In genomic region chr14:45455651-45456501, GRCm38 (mm10) we compare ENCODE assay signal across 12 mouse cellular contexts. TPM values are rescaled to one million over a fixed set of nuclear protein-coding genes. Genes with fewer than 3 reads are reported as not detected.
DNase-seq lines count a peak whose midpoint lies in the region; ATAC-seq and TF ChIP-seq lines count a peak whose summit lies in the region.
"Had no signal": no experiment of that assay in that cellular context is flagged by ENCODE, and none has a peak within 500 bp of the region (broad histone marks: within the 10 kb centered on the region; RNA-seq: fewer than 3 reads in every experiment).

No protein-coding gene starts in this region.

- H3K27ac ChIP-seq in hindbrain, postnatal 0 days: peak overlapping the region; percentile 60; the same call in 1 of the 2 replicates
- H3K27ac ChIP-seq: embryonic facial prominence, embryonic 13.5 days; macrophage had no signal

- ATAC-seq in hindbrain, postnatal 0 days: 0 out of 2 replicates have a peak, but pooled peaks have one; percentile 28

- TF ChIP-seq CTCF in hindbrain, postnatal 0 days (IDR thresholded peaks at IDR 0.05; ENCODE audit: low read depth): no peak

- H3K4me1 ChIP-seq in hindbrain, postnatal 0 days (ENCODE audit: insufficient read depth, low read length): peaks cover 7% of the 10 kb centered on the region; the same call in 1 of the 2 replicates

- DNase-seq in heart, adult 11 months: peak; percentile 93
- DNase-seq in heart, postnatal 4 days: no peak
- peak; percentile 43 for DNase-seq in retina, postnatal 1 day
- no peak for DNase-seq in retina, embryonic 14.5 days (ENCODE audit: low spot score)
- DNase-seq in hindbrain, postnatal 0 days (ENCODE audit: low spot score): no peak
- no peak for DNase-seq in urinary bladder, postnatal 4 days (ENCODE audit: low spot score in 2 of 2)
- DNase-seq in adrenal gland, adult 8-10 months: no peak
- DNase-seq in right cerebral cortex, postnatal 14 days: no peak
- DNase-seq: adrenal gland, postnatal 25 days; kidney, adult 11 months had no signal

- no peak overlapping the region for H3K9ac ChIP-seq in hindbrain, postnatal 0 days (replicated peaks; ENCODE audit: low read length)
- H3K9ac ChIP-seq: embryonic facial prominence, embryonic 13.5 days had no signal

- H3K36me3 ChIP-seq in hindbrain, postnatal 0 days (ENCODE audit: insufficient read depth, low read length): peaks cover 9% of the 10 kb centered on the region

- H3K4me3 ChIP-seq in hindbrain, postnatal 0 days (ENCODE audit: low read length): no peak overlapping the region
- H3K4me3 ChIP-seq: embryonic facial prominence, embryonic 13.5 days had no signal

- no peak overlapping the region for H3K4me2 ChIP-seq in hindbrain, postnatal 0 days (ENCODE audit: low read depth, low read length)
- H3K4me2 ChIP-seq: embryonic facial prominence, embryonic 13.5 days had no signal

- H3K9me3 ChIP-seq in hindbrain, postnatal 0 days (ENCODE audit: low read length): no peaks in the 10 kb centered on the region
- H3K9me3 ChIP-seq: embryonic facial prominence, embryonic 13.5 days had no signal

- 49% methylated on average over 12 of the region's 12 CpGs for WGBS in hindbrain, postnatal 0 days

- H3K27me3 ChIP-seq in hindbrain, postnatal 0 days (ENCODE audit: insufficient read depth, low read length): no peaks in the 10 kb centered on the region
- H3K27me3 ChIP-seq: embryonic facial prominence, embryonic 13.5 days had no signal

RNA-seq across cellular contexts. Expression of gene Gnpnat1, which starts 51.2 kb away (rescaled TPM):
- 10 to 100 TPM; 11.3 to 15.5 TPM for total RNA-seq in heart, postnatal 4 days (2021)
- total RNA-seq in hindbrain, postnatal 0 days (2014; rRNA removed): 12.7 and 13.9 TPM in 2 replicates
- 21.1 and 21.5 TPM in 2 replicates for polyA plus RNA-seq in hindbrain, postnatal 0 days (2015; fragmentation: Nextera tagmentation; extraction: Ambion mirVana)
- total RNA-seq in adrenal gland, adult 8-10 months (2022): 10 to 100 TPM; 26.6 to 37.7 (median 31.8) TPM

Comparison
In these comparisons a context has a peak if more than half of its experiments do, and no peak if none do; other contexts are left out.
1. DNase-seq: peak in heart, adult 11 months (single experiment) and retina, postnatal 1 day (single experiment); none in heart, postnatal 4 days (single experiment), retina, embryonic 14.5 days (single experiment), hindbrain, postnatal 0 days (single experiment), urinary bladder, postnatal 4 days (0 of 2), adrenal gland, adult 8-10 months (single experiment) and right cerebral cortex, postnatal 14 days (single experiment).